Mouse (Mus musculus) heart, postnatal 0 days (tissue): ENCODE results near the gene Dapk2.

Experiments
- CTCF ChIP-seq: IDR thresholded peaks from 2 replicates; pipeline ENCODE4 v1.5.1; 2016; ENCODE audit warnings: antibody characterized with exemption, control low read depth, low read depth
- EP300 ChIP-seq: IDR thresholded peaks from 2 replicates; pipeline ENCODE4 v1.6.1; 2016; ENCODE audit warnings: antibody characterized with exemption, low read depth

- TF ChIP-seq EP300 (no peak), CTCF (no peak)
Observed at GRCm38 (mm10) chr9:66294227-66294626, 136.2 kb downstream of the Dapk2 start.
